Mouse (Mus musculus): ENCODE measurements around the gene Mapkapk3. TPM values are rescaled to one million over a fixed set of nuclear protein-coding genes. Genes with fewer than 3 reads are reported as not detected.

Mapkapk3 gene
- total and polyA plus RNA-seq, 3 experiments = 42.3 to 49.9 TPM; not detected in 1

DNA sequence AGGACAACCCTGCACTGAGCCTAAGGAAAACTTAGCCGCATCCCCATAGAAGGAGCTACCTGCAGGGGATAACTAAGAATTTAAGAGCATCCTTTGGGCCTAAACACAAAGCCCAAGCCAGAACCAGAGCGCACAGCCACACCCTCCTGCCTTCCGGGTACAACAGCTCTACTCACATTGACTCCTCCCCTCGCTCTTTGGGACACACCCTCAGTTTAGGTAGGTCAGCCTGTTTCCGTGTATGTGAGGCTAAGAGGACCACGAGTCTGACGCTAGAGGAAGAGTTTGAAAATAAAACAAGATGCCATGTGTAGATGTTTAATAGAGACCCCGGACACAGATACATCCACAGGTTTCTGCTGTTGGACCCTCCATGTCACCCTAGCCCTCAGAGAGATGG is 966 bp downstream of the Mapkapk3 start (continued):
- TF ChIP-seq TBP (IDR thresholded peaks at IDR 0.05; ENCODE audit: low read depth, low read length) (0 out of 2 replicates have a peak, but pooled peaks have one; percentile 25), ZMIZ1 (IDR thresholded peaks at IDR 0.05; ENCODE audit: low read depth, low read length) (peak; percentile 50; the same call in 1 of the 2 replicates), CHD1 (IDR thresholded peaks at IDR 0.05; ENCODE audit: low read depth, low read length) (no peak), JUND (IDR thresholded peaks at IDR 0.05; ENCODE audit: low read depth, low read length) (no peak), POLR2AphosphoS5 (IDR thresholded peaks at IDR 0.05; ENCODE audit: borderline replicate concordance, low read depth, low read length) (no peak), ELF1 (IDR thresholded peaks at IDR 0.05; ENCODE audit: low read depth, low read length) (peak; percentile 87), RAD21 (IDR thresholded peaks at IDR 0.05; ENCODE audit: low read depth, low read length) (no peak), NELFE (IDR thresholded peaks at IDR 0.05; ENCODE audit: low read depth, low read length) (0 out of 2 replicates have a peak, but pooled peaks have one; percentile 36), MAZ (IDR thresholded peaks at IDR 0.05; ENCODE audit: low read depth, low read length) (no peak), E2F4 (IDR thresholded peaks at IDR 0.05; ENCODE audit: borderline replicate concordance, low read depth, low read length) (no peak), TCF12 (IDR thresholded peaks at IDR 0.05; ENCODE audit: low read depth, low read length) (no peak), MAX (IDR thresholded peaks at IDR 0.05; ENCODE audit: low read length) (no peak), SIN3A (IDR thresholded peaks at IDR 0.05; ENCODE audit: low read length) (peak; percentile 43; the same call in 1 of the 2 replicates), SMC3 (IDR thresholded peaks at IDR 0.05; ENCODE audit: low read depth, low read length) (no peak)

DNA sequence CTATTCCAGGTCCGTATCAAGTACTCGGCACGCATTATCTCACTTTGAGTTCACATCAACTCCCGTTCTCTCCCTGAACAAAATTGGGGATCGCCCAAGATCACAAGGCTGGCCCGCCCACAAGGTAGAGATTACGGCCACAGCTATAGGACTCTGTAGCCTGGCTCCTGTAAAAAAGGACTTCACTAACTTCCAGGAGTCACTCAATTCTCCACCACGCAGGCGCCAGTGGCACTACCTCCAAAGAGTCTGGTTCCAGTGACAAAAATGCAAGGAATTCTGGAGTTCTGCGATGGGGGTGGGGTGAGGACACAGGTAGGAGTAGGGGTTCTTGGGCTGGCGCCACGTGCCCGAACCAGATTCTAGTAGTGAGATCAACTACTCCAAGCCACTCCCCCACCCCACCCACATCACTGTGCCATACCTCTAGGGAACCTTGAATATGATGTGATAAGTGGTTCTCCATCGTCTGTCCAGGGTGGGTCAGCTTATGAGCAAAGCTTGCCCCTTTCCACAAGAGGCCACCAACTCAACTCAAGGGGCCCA is 1.5 kb downstream of the Mapkapk3 start:
- Histone ChIP-seq H3K4me1 (ENCODE audit: control insufficient read depth in 1 of 2, insufficient read depth in 2 of 2, low read length in 2 of 2) (peaks cover 9 to 44% of the 10 kb centered on the region in 2 experiments), H3K79me2 (ENCODE audit: control insufficient read depth, insufficient read depth, low read length, poor library complexity) (peaks cover 4% of the 10 kb centered on the region), H3K36me3 (ENCODE audit: control insufficient read depth in 1 of 2, insufficient read depth in 2 of 2, low read length in 2 of 2) (peaks cover 0 to 23% of the 10 kb centered on the region in 2 experiments; a peak in 3 of 4 replicates), H3K27ac (ENCODE audit: control insufficient read depth, low read depth, low read length) (peak overlapping the region; percentile 50), H3K9me3 (replicated peaks; ENCODE audit: insufficient read depth, low read length) (no peaks in the 10 kb centered on the region), H3K27me3 (ENCODE audit: control insufficient read depth in 1 of 2, insufficient read depth in 2 of 2, low read length in 2 of 2) (no peaks in the 10 kb centered on the region), H3K9ac (ENCODE audit: control insufficient read depth, low read depth, low read length, poor library complexity, severe bottlenecking) (peak overlapping the region; percentile 46), H3K4me3 (ENCODE audit: control insufficient read depth in 1 of 2, insufficient read depth in 1 of 2, low read depth in 2 of 2, low read length in 2 of 2) (peak overlapping the region; percentile 61 to 95)
- DNase-seq (ENCODE audit: low read depth, low spot score) = peak; percentile 58
- TF ChIP-seq MXI1 (IDR thresholded peaks at IDR 0.05; ENCODE audit: low read depth, low read length) (peak; percentile 30; the same call in 1 of the 2 replicates), SIN3A (IDR thresholded peaks at IDR 0.05; ENCODE audit: low read length) (peak; percentile 20; the same call in 1 of the 2 replicates), NRF1 (IDR thresholded peaks at IDR 0.05; ENCODE audit: insufficient read depth, low read depth, low read length, poor library complexity, severe bottlenecking) (peak; percentile 52; the same call in 1 of the 2 replicates), MAX (IDR thresholded peaks at IDR 0.05; ENCODE audit: low read length) (peak; percentile 63), MYC (IDR thresholded peaks at IDR 0.05; ENCODE audit: low read depth, low read length) (peak; percentile 17; the same call in 1 of the 2 replicates), KAT2A (conservative IDR thresholded peaks at IDR 0.05; ENCODE audit: low read depth, low read length) (no peak), HCFC1 (IDR thresholded peaks at IDR 0.05; ENCODE audit: low read depth, low read length) (0 out of 2 replicates have a peak, but pooled peaks have one; percentile 20), USF1 (IDR thresholded peaks at IDR 0.05; ENCODE audit: low read depth, low read length) (peak; percentile 48), TCF12 (IDR thresholded peaks at IDR 0.05; ENCODE audit: low read depth, low read length) (peak; percentile 1; the same call in 1 of the 2 replicates), MYB (IDR thresholded peaks at IDR 0.05; ENCODE audit: low read depth, low read length) (no peak), TAL1 (IDR thresholded peaks at IDR 0.05; ENCODE audit: low read length) (no peak), UBTF (IDR thresholded peaks at IDR 0.05; ENCODE audit: borderline replicate concordance, insufficient read depth, low read depth, low read length) (no peak), GATA1 (IDR thresholded peaks at IDR 0.05; ENCODE audit: low read depth, low read length) (no peak), ZC3H11A (IDR thresholded peaks at IDR 0.05; ENCODE audit: low read depth, low read length) (no peak), BHLHE40 (IDR thresholded peaks at IDR 0.05; ENCODE audit: borderline replicate concordance, low read depth, low read length) (0 out of 2 replicates have a peak, but pooled peaks have one; percentile 35), ETS1 (IDR thresholded peaks at IDR 0.05; ENCODE audit: low read depth, low read length) (peak; percentile 34; the same call in 1 of the 2 replicates), JUND (IDR thresholded peaks at IDR 0.05; ENCODE audit: low read depth, low read length) (no peak), CHD1 (IDR thresholded peaks at IDR 0.05; ENCODE audit: low read depth, low read length) (no peak), MAZ (IDR thresholded peaks at IDR 0.05; ENCODE audit: low read depth, low read length) (no peak), E2F4 (IDR thresholded peaks at IDR 0.05; ENCODE audit: borderline replicate concordance, low read depth, low read length) (no peak)
